ENCODE assay signal across 26 mouse cellular contexts in the genomic region with DNA sequence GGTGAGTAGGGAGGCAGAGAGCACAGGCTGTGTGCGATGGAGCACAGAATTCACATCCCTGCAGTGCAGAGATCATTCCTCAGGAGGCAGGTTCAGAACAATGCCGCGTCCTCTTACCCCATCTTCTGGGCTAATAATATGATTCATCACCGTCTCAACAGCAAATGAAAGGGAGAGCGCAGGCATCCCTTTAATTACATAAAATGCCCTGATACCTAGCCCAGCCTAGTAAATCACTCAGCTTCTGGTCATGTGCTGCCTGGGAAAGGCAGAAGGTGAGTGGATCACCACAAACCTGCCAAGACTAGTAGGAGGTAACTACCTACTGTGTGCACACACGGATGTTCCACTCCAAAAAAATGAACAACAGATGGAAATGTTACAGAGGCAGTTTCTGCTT. TPM values are rescaled to one million over a fixed set of nuclear protein-coding genes. Genes with fewer than 3 reads are reported as not detected.
"Had no signal": no experiment of that assay in that cellular context is flagged by ENCODE, and none has a peak within 500 bp of the region (broad histone marks: within the 10 kb centered on the region; RNA-seq: fewer than 3 reads in every experiment).

No protein-coding gene starts in this region.

- H3K4me3 ChIP-seq: midbrain, embryonic 10.5 days; midbrain, embryonic 12.5 days; myocyte; neural tube, embryonic 13.5 days; neural tube, embryonic 15.5 days had no signal

- H3K36me3 ChIP-seq: midbrain, embryonic 10.5 days; midbrain, embryonic 12.5 days; neural tube, embryonic 13.5 days; neural tube, embryonic 15.5 days had no signal

- ATAC-seq: midbrain, embryonic 16.5 days had no signal

- H3K9ac ChIP-seq: lung, embryonic 14.5 days; midbrain, embryonic 12.5 days; neural tube, embryonic 13.5 days; neural tube, embryonic 15.5 days had no signal

- H3K4me1 ChIP-seq: midbrain, embryonic 10.5 days; midbrain, embryonic 12.5 days; neural tube, embryonic 13.5 days had no signal

- DNase-seq: lung, adult 18-20 months; lung, embryonic 14.5 days; lung, postnatal 10 days; lung, postnatal 4 days; midbrain, embryonic 14.5 days; retina, postnatal 1 day; right cerebral cortex, adult 18-20 months; right cerebral cortex, postnatal 25 days; right cerebral cortex, postnatal 4 days; spleen, adult 18-20 months; thymus, adult 18-20 months; thymus, postnatal 14 days; thymus, postnatal 36 days had no signal

- H3K27me3 ChIP-seq: midbrain, embryonic 12.5 days; neural tube, embryonic 13.5 days; neural tube, embryonic 15.5 days had no signal

- H3K27ac ChIP-seq: midbrain, embryonic 10.5 days; midbrain, embryonic 12.5 days; neural tube, embryonic 13.5 days; neural tube, embryonic 15.5 days had no signal

- H3K4me2 ChIP-seq: lung, embryonic 14.5 days; midbrain, embryonic 12.5 days; neural tube, embryonic 13.5 days; neural tube, embryonic 15.5 days had no signal

- H3K9me3 ChIP-seq: midbrain, embryonic 10.5 days; midbrain, embryonic 12.5 days; neural tube, embryonic 13.5 days; neural tube, embryonic 15.5 days had no signal

RNA-seq across cellular contexts. Expression of a gene that starts 57.0 kb away (rescaled TPM):
- polyA plus RNA-seq: lung, embryonic 14.5 days; lung, embryonic 16.5 days; midbrain, embryonic 10.5 days; midbrain, embryonic 12.5 days; midbrain, embryonic 14.5 days; midbrain, embryonic 16.5 days; myocyte; neural tube, embryonic 11.5 days; neural tube, embryonic 13.5 days; neural tube, embryonic 15.5 days; small intestine, adult 2 months; stomach, embryonic 14.5 days; stomach, embryonic 16.5 days; thymus, postnatal 0 days; urinary bladder, adult 2 months had no signal
